Mouse (Mus musculus): ENCODE results near the gene Myo1d. TPM values are rescaled to one million over a fixed set of nuclear protein-coding genes. Genes with fewer than 3 reads are reported as not detected.
A peak's percentile ranks its signal among the peaks of the same experiment; 100 is the strongest.

Gene Myo1d
- polyA plus RNA-seq, 1 experiment, result 11.5 TPM

DNA sequence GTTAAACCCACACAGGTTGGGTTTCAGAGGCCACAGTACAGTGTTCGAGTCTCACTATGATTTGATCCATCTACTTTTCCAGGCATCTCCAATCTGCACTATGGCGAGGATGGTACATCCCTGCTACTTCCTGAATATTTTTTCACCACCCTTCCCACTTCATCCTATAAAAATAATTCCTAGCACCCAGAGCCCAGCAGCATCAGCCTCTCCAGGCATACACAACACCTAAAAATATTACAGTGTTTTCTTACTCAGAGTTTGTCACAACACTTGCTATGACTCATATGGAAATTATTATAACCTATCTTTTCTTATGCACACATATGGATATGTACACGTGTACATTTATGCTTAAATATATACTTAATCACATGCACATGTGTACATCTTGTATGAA lies 115.6 kb downstream of the Myo1d start:
- H3K27ac ChIP-seq (ENCODE audit: insufficient read depth, low read length), result no peak overlapping the region; the same call in 1 of the 2 replicates
- TF ChIP-seq POLR2A (IDR thresholded peaks at IDR 0.05; ENCODE audit: extremely low read depth, insufficient read depth, low read length) (no peak), CTCF (IDR thresholded peaks at IDR 0.05; ENCODE audit: extremely low read depth, insufficient read depth, low read length) (no peak)
- H3K4me1 ChIP-seq (ENCODE audit: control insufficient read depth, insufficient read depth, low read length), result peaks cover 3% of the 10 kb centered on the region; the same call in 1 of the 2 replicates
- H3K4me3 ChIP-seq (ENCODE audit: insufficient read depth, low read length), result no peak overlapping the region

DNA sequence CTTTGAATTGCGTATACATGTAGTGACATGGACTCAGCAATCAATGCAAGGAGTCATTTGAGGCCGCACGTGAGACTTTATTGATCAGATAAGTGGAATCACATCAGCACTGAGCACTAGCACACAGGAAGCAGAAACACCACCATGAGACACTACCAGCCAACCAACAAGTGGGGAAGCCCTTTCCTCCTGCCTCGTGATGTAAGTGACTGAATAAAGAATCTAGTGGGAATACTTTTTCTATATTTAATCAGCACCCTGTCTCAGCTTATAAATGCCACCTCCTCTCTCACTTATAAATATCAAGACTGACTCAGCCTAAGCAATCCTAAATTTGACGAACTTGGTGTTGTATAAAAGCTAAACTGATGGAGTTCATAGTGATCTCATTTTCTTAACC lies 134.7 kb downstream of the Myo1d start:
- no peak overlapping the region for H3K4me3 ChIP-seq (ENCODE audit: insufficient read depth, low read length)
- no peaks in the 10 kb centered on the region for H3K4me1 ChIP-seq (ENCODE audit: control insufficient read depth, insufficient read depth, low read length)
- no peak overlapping the region for H3K27ac ChIP-seq (ENCODE audit: insufficient read depth, low read length)
- TF ChIP-seq CTCF (IDR thresholded peaks at IDR 0.05; ENCODE audit: extremely low read depth, insufficient read depth, low read length) (no peak), POLR2A (IDR thresholded peaks at IDR 0.05; ENCODE audit: extremely low read depth, insufficient read depth, low read length) (no peak)

DNA sequence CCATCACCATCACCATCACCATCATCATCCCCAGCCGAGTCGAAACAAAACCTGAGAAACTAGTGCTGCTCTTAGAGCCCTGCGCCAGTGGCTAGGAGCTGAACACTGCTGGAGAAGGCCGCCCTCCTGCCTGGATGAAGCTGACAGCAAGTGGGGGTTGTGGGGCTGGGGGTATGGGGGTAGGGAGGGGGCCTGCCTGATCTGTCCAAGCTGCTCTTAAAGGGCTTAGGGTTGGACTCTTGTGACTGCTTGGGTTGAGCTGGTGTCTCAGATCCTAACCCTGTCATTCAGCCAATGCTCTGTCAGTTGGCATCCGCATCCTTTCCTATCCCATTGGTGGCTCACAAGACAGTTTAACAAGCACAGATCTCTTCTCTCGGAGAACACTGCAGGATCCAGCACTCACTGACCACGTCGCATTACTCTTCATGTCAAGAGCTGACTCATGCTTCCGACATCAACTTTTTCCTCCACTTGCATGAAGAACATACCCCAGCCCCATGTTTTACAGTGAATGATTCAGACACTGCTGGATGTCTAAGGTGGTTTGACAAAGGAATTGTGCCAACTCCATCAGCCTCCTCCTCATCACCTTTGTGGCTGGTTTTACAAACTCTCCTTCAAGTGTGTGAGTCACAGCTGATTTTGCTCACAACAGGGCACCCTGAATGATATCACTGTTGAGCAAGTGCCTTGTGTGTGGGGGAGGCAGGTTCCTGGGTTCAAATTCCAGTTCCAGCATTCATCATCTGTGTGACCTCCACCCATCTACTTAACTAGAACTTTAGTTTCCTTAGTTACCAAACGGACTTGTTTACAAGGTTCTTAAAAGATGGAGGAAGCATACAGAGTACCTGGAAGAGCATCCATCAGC lies 150.6 kb downstream of the Myo1d start:
- Histone ChIP-seq H3K4me3 (ENCODE audit: insufficient read depth, low read length) (no peak overlapping the region), H3K27ac (ENCODE audit: insufficient read depth, low read length) (no peak overlapping the region), H3K4me1 (ENCODE audit: control insufficient read depth, insufficient read depth, low read length) (no peaks in the 10 kb centered on the region)
- TF ChIP-seq POLR2A (IDR thresholded peaks at IDR 0.05; ENCODE audit: extremely low read depth, insufficient read depth, low read length) (no peak), CTCF (IDR thresholded peaks at IDR 0.05; ENCODE audit: extremely low read depth, insufficient read depth, low read length) (no peak)

DNA sequence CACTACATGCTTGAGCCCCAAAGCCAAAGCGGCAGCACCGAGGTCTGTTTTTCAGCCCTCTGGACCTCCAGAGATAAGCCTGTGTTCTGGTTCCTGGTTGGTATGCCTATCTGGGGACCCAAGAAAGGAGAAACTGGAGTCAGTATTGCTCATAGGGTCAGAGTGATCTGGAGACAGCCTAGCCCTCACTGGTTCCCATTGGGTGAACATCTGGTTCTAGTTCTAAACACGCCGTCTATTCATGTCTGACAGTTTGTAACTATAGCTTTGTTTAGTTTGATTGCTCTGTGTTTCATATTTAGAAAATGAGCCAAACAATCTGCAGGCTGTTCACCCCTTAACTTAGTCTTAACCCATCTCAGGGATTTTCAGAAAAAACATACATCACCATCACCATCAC lies 151.2 kb downstream of the Myo1d start:
- Histone ChIP-seq H3K27ac (ENCODE audit: insufficient read depth, low read length) (no peak overlapping the region), H3K4me3 (ENCODE audit: insufficient read depth, low read length) (no peak overlapping the region), H3K4me1 (ENCODE audit: control insufficient read depth, insufficient read depth, low read length) (no peaks in the 10 kb centered on the region)
- no peak for TF ChIP-seq POLR2A (IDR thresholded peaks at IDR 0.05; ENCODE audit: extremely low read depth, insufficient read depth, low read length)
- no peak for TF ChIP-seq CTCF (IDR thresholded peaks at IDR 0.05; ENCODE audit: extremely low read depth, insufficient read depth, low read length)

DNA sequence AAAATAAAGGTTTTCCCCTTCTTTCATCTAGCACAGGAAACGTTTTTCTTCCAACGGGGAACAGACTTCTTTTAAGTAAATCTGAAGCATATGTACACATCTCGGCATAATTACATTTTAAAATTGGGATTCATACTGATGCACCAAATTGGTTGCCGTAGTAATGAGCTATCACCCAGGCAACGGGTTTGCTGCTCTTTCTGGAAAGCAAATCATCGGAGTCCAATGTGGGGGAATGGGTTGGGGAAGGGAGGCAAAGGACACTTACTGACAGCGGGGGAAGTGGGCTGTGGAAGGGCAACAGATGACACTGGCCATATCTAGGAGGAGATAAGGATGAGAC lies 156.8 kb downstream of the Myo1d start:
- Histone ChIP-seq H3K27ac (ENCODE audit: insufficient read depth, low read length) (peak overlapping the region; percentile 56), H3K4me1 (ENCODE audit: control insufficient read depth, insufficient read depth, low read length) (peaks cover 7% of the 10 kb centered on the region), H3K4me3 (ENCODE audit: insufficient read depth, low read length) (no peak overlapping the region)
- TF ChIP-seq CTCF (IDR thresholded peaks at IDR 0.05; ENCODE audit: extremely low read depth, insufficient read depth, low read length), result no peak

DNA sequence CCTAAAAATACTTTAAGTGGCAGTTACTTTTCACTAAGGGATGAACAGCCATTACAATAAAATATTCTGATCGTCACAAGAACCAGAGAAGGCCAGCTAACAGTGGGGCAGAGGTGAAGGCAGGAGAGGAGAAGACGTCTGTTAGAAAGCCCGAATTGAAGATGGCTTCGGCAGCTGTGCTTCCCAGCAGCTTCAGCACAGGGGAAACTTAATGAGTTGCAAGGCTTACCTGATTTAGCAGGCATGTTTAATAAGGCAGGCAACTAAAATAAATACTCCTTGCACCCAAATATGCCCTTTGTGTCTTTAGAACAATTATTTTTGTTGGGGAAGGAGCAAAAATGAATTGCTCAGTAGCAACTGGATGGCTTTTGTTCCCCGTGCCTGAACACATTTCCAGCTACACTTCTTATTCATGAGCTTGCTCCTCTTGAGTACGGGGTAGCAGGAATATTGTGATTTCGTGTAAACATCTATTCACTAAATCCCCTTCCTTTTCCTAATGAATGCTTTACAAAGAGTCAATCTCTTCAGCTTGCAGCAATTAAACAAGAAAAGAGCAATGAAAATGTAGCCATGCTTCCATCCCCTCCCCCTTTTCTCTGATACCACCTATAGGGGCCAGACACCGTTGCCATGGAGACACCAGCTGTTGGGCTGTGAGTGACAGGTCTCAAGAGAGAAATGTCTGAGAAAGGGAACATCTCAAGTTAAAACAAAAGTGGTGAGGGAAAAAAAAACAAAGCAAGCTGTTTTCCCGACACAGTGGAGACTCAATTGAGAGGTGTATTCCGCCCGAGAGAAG lies 157.4 kb downstream of the Myo1d start:
- peak overlapping the region; percentile 56 for H3K27ac ChIP-seq (ENCODE audit: insufficient read depth, low read length)
- H3K4me3 ChIP-seq (ENCODE audit: insufficient read depth, low read length), result no peak overlapping the region
- H3K4me1 ChIP-seq (ENCODE audit: control insufficient read depth, insufficient read depth, low read length), result peaks cover 7% of the 10 kb centered on the region
- TF ChIP-seq CTCF (IDR thresholded peaks at IDR 0.05; ENCODE audit: extremely low read depth, insufficient read depth, low read length) (no peak), POLR2A (IDR thresholded peaks at IDR 0.05; ENCODE audit: extremely low read depth, insufficient read depth, low read length) (no peak)

DNA sequence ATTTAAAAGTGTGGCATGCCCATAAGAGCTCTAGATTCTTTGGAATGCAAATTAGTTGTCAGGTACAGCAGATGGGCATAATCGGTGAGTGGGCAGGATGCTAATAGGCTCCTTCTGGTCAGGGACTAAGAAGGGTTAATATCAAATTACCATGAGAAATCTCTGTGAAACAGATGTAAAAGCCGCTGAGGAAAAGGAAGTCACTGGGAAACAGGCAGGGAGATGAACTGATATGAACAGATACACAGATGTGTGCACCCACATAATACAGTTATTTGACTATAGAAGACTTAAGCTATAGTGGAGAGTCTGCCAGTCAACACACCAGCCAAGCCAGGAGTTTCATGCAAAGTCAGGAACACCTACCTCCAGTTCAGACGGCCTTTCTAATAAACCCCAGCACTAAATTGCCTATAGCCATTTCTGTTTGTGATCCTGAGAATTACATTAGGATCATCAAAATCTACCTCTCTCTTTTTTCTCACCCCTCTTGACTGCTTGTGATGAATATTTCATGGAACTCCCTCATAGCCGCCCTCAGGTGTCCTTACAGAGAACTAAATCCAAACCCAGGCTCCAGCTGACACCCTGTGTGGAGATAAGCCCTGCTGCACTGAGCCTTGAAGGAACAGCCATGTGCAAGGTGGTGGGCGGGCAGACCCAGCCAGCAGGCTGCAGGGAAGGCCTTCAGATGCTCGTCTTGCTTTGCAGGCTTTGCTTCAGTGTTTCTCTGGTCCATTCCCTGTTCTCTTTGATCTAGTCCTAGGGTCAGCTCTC lies 164.7 kb downstream of the Myo1d start:
- Histone ChIP-seq H3K27ac (ENCODE audit: insufficient read depth, low read length) (0 out of 2 replicates have a peak overlapping the region, but pooled peaks have one; percentile 40), H3K4me1 (ENCODE audit: control insufficient read depth, insufficient read depth, low read length) (peaks cover 5% of the 10 kb centered on the region), H3K4me3 (ENCODE audit: insufficient read depth, low read length) (no peak overlapping the region)
- no peak for TF ChIP-seq CTCF (IDR thresholded peaks at IDR 0.05; ENCODE audit: extremely low read depth, insufficient read depth, low read length)
- no peak for TF ChIP-seq POLR2A (IDR thresholded peaks at IDR 0.05; ENCODE audit: extremely low read depth, insufficient read depth, low read length)

DNA sequence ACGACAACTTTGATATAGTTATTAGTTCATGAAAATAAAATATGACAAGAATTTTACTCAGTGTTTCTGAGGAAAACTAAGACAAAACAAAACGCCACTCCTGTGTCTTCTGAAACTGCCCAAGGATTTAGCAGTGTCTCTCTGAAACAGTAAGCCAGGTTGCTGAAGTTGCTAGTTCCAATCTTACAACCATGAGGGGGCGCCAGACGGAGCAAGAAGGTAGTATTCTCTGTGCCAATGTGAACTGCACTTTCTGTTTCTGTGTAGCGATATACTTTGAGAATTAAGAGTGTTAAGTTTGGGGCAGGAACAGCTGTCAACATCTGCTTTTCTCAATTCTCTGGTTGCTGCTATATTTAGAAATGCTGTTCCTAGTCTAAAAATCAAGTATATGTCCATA lies 165.4 kb downstream of the Myo1d start:
- peaks cover 4% of the 10 kb centered on the region; the same call in 1 of the 2 replicates for H3K4me1 ChIP-seq (ENCODE audit: control insufficient read depth, insufficient read depth, low read length)
- H3K27ac ChIP-seq (ENCODE audit: insufficient read depth, low read length), result no peak overlapping the region
- no peak overlapping the region for H3K4me3 ChIP-seq (ENCODE audit: insufficient read depth, low read length)
- TF ChIP-seq CTCF (IDR thresholded peaks at IDR 0.05; ENCODE audit: extremely low read depth, insufficient read depth, low read length), result peak; percentile 54
- TF ChIP-seq POLR2A (IDR thresholded peaks at IDR 0.05; ENCODE audit: extremely low read depth, insufficient read depth, low read length), result no peak

DNA sequence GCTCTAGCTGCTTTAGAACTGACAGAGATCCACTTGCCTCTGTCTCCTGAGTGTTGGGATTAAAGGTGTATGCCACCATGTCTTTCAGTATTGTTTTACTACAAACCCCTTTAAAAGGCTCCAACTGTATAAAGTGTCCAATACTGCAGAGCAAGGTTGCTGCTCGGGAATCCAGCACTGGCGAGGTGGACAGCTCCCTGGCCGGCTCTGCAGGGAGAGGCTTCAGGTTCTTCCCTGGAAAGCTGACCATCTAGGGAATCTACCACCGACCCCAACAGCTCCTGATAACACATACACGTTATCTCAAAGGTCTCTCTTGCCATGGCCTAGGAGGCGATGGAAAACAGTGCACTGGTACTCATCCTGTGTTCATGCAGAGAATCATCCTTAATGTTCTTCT lies 166.3 kb downstream of the Myo1d start:
- Histone ChIP-seq H3K27ac (ENCODE audit: insufficient read depth, low read length) (no peak overlapping the region), H3K4me3 (ENCODE audit: insufficient read depth, low read length) (no peak overlapping the region), H3K4me1 (ENCODE audit: control insufficient read depth, insufficient read depth, low read length) (peaks cover 4% of the 10 kb centered on the region; the same call in 1 of the 2 replicates)
- TF ChIP-seq CTCF (IDR thresholded peaks at IDR 0.05; ENCODE audit: extremely low read depth, insufficient read depth, low read length) (no peak), POLR2A (IDR thresholded peaks at IDR 0.05; ENCODE audit: extremely low read depth, insufficient read depth, low read length) (no peak)
